Mouse (Mus musculus) liver, embryonic 13.5 days (tissue): ENCODE measurements around the gene Myadml2. TPM values are rescaled to one million over a fixed set of nuclear protein-coding genes. Genes with fewer than 3 reads are reported as not detected.

ENCODE experiments used
- ATAC-seq: fragments of 200-750 bp; cut with Nextera tagmentation; 2 replicates; pipeline ENCODE4 v1.8.0; 2017; ENCODE audit warnings: low read depth, mild to moderate bottlenecking, moderate number of reproducible peaks, moderate library complexity
- DNase-seq: peaks from one replicate; pipeline ENCODE4 v3.0.0; 2022
- H3K27ac ChIP-seq: fragments of 300-500 bp; sonication (generic); 2 replicates; pipeline ENCODE4 v1.5.1; 2015; ENCODE audit warnings: moderate library complexity, mild to moderate bottlenecking, inconsistent platforms
- H3K27me3 ChIP-seq: fragments of 300-500 bp; sonication (generic); 2 replicates; pipeline ENCODE4 v1.6.1; 2015; ENCODE audit warnings: mild to moderate bottlenecking, inconsistent platforms
- H3K36me3 ChIP-seq: fragments of 300-500 bp; sonication (generic); 2 replicates; pipeline ENCODE4 v1.6.1; 2015; ENCODE audit warnings: mild to moderate bottlenecking, inconsistent platforms
- H3K4me1 ChIP-seq: fragments of 300-500 bp; sonication (generic); replicated peaks from 2 replicates; pipeline ENCODE4 v1.6.1; 2015; ENCODE audit warnings: inconsistent platforms
- H3K4me2 ChIP-seq: fragments of 300-500 bp; sonication (generic); 2 replicates; pipeline ENCODE4 v1.6.1; 2015; ENCODE audit warnings: inconsistent platforms, mild to moderate bottlenecking, moderate library complexity
- H3K4me3 ChIP-seq: fragments of 300-500 bp; sonication (generic); replicated peaks from 2 replicates; pipeline ENCODE4 v1.5.1; 2015; ENCODE audit warnings: mild to moderate bottlenecking, inconsistent platforms
- H3K9ac ChIP-seq: fragments of 300-500 bp; sonication (generic); 2 replicates; pipeline ENCODE4 v1.6.1; 2015; ENCODE audit warnings: mild to moderate bottlenecking, inconsistent platforms
- H3K9me3 ChIP-seq: fragments of 300-500 bp; sonication (generic); replicated peaks from 2 replicates; pipeline ENCODE4 v1.6.1; 2016; ENCODE audit warnings: inconsistent platforms
- WGBS: fragments of 180-500 bp; shearing (Covaris S2); methylation state at CpG from one replicate; pipeline ENCODE4 v1.1.7; 2015; ENCODE audit not compliant: insufficient replicate concordance; 5-methylcytosine and 5-hydroxymethylcytosine counted together
- polyA plus RNA-seq: library from polyadenylated mRNA; unstranded; fragments of >200 nt; fragmentation: Nextera tagmentation; extraction: Ambion mirVana; gene quantifications from 2 replicates; pipeline ENCODE4 v1.2.1, GENCODE M21; 2015

The Myadml2 gene
- polyA plus RNA-seq, 1 experiment from 2014 or later, result not detected

- H3K4me3 ChIP-seq, result peak overlapping the region; percentile 91
These were observed 19.2 kb downstream of the Myadml2 start for GRCm38 (mm10) chr11:120628601-120629340.

DNA sequence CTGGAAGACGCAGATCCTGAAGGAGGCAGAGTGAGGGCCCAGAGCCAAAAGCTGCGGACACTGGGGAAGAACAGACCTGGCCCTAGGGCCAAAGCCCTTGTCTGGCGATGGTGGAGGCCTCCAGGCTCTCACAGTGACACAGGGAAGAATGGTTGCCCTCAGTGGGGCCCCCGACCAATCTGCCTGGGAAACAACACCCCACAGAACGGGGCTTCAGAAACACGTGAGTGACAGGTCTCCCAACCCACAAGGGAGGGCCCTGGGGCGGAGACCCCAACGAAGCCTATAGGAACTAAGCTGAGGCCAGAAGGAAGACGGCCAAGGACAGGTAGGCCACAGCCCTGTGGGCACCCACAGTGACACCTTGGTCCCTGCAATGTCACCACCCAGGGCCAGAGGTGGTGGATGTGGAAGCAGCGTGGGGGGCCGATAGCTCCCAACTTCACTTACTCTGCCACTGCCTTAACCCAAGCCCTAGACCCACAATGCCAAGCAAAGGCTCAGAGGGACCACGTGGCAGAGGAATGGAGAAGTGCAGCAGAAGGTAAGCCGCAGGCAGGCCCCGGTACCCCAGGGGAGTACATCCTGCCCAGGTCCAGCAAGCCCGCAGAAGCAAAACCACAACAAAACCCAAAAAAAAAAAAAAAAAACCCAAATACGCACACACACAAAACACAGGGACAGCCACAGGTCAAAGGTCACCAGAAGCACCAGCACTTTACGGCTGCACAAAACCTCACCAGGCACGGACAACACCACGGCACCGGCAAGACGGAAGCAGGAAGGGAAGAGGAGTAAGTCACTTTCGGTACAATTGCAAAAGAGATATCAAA, 20.3 kb downstream of the Myadml2 start:
- DNase-seq (no peak), ATAC-seq (no peak)
- Histone ChIP-seq H3K27ac (peak overlapping the region; percentile 97), H3K4me3 (peak overlapping the region; percentile 29), H3K9me3 (no peaks in the 10 kb centered on the region), H3K9ac (peak overlapping the region; percentile 56), H3K4me2 (peak overlapping the region; percentile 50), H3K36me3 (peaks cover 46% of the 10 kb centered on the region), H3K27me3 (no peaks in the 10 kb centered on the region), H3K4me1 (peaks cover 89% of the 10 kb centered on the region)
- WGBS, result 37% methylated on average over 22 of the region's 22 CpGs

More at GRCm38 (mm10) chr11:120628601-120629340, 19.2 kb downstream of the Myadml2 start:
- peak overlapping the region; percentile 100 for H3K27ac ChIP-seq
- H3K9ac ChIP-seq, result peak overlapping the region; percentile 99
- H3K4me1 ChIP-seq, result peaks cover 80% of the 10 kb centered on the region
- ATAC-seq (no peak), DNase-seq (no peak)
- no peaks in the 10 kb centered on the region for H3K9me3 ChIP-seq
- H3K27me3 ChIP-seq, result no peaks in the 10 kb centered on the region
- peak overlapping the region; percentile 85 for H3K4me2 ChIP-seq
- 82% methylated on average over 23 of the region's 23 CpGs for WGBS
- H3K36me3 ChIP-seq, result peaks cover 35% of the 10 kb centered on the region

- ATAC-seq (no peak), DNase-seq (no peak)
- Histone ChIP-seq H3K4me3 (no peak overlapping the region; the same call in 1 of the 2 replicates), H3K4me1 (peaks cover 88% of the 10 kb centered on the region), H3K27ac (peak overlapping the region; percentile 97), H3K4me2 (peak overlapping the region; percentile 50), H3K9me3 (no peaks in the 10 kb centered on the region), H3K27me3 (no peaks in the 10 kb centered on the region), H3K36me3 (peaks cover 53% of the 10 kb centered on the region), H3K9ac (peak overlapping the region; percentile 56)
- WGBS, result 84% methylated on average over 11 of the region's 11 CpGs
These were observed 21.0 kb downstream of the Myadml2 start for GRCm38 (mm10) chr11:120626785-120627467.

- Histone ChIP-seq H3K36me3 (peaks cover 70% of the 10 kb centered on the region), H3K4me2 (peak within 1 kb of the TSS; percentile 94), H3K27ac (peak within 1 kb of the TSS; percentile 97), H3K4me1 (peaks cover 71% of the 10 kb centered on the region), H3K9me3 (no peaks in the 10 kb centered on the region), H3K9ac (peak within 1 kb of the TSS; percentile 99), H3K4me3 (peak within 1 kb of the TSS; percentile 100), H3K27me3 (no peaks in the 10 kb centered on the region)
- DNase-seq (no peak), ATAC-seq (no peak)
- 8% methylated on average over 5 of the region's 5 CpGs for WGBS
These were observed 22.7 kb downstream of the Myadml2 start, which contains the start of gene Sirt7 for GRCm38 (mm10) chr11:120625152-120625775. Gene Sirt7, minus strand, starts transcription at chr11:120625240.

GRCm38 (mm10) chr11:120624680-120625111, 23.3 kb downstream of the Myadml2 start:
- peak overlapping the region; percentile 100 for H3K4me3 ChIP-seq
- H3K36me3 ChIP-seq, result peaks cover 76% of the 10 kb centered on the region
- peak overlapping the region; percentile 97 for H3K27ac ChIP-seq
- under 1% methylated on average over 53 of the region's 53 CpGs for WGBS
- peak overlapping the region; percentile 99 for H3K9ac ChIP-seq
- peak; percentile 77 for DNase-seq
- no peaks in the 10 kb centered on the region for H3K9me3 ChIP-seq
- H3K4me2 ChIP-seq, result peak overlapping the region; percentile 94
- ATAC-seq, result peak; percentile 66
- H3K4me1 ChIP-seq, result peaks cover 66% of the 10 kb centered on the region
- H3K27me3 ChIP-seq, result no peaks in the 10 kb centered on the region

- peak overlapping the region; percentile 100 for H3K4me3 ChIP-seq
- DNase-seq, result peak; percentile 70
- 10% methylated on average over 30 of the region's 30 CpGs for WGBS
- ATAC-seq, result peak; percentile 81
- peak overlapping the region; percentile 94 for H3K4me2 ChIP-seq
- no peaks in the 10 kb centered on the region for H3K27me3 ChIP-seq
- no peaks in the 10 kb centered on the region for H3K9me3 ChIP-seq
- H3K27ac ChIP-seq, result peak overlapping the region; percentile 97
- H3K4me1 ChIP-seq, result peaks cover 60% of the 10 kb centered on the region
- peaks cover 75% of the 10 kb centered on the region for H3K36me3 ChIP-seq
- H3K9ac ChIP-seq, result peak overlapping the region; percentile 99
These were observed 23.8 kb downstream of the Myadml2 start for GRCm38 (mm10) chr11:120623961-120624679.

- ATAC-seq (no peak), DNase-seq (no peak)
- H3K36me3 ChIP-seq, result peaks cover 77% of the 10 kb centered on the region
- H3K4me2 ChIP-seq, result peak overlapping the region; percentile 94; the same call in 1 of the 2 replicates
- 0 out of 2 replicates have a peak overlapping the region, but pooled peaks have one; percentile 99 for H3K9ac ChIP-seq
- WGBS, result 90% methylated on average over 6 of the region's 6 CpGs
- H3K27me3 ChIP-seq, result no peaks in the 10 kb centered on the region
- H3K4me1 ChIP-seq, result peaks cover 58% of the 10 kb centered on the region
- no peak overlapping the region for H3K27ac ChIP-seq
- no peaks in the 10 kb centered on the region for H3K9me3 ChIP-seq
- no peak overlapping the region for H3K4me3 ChIP-seq
These were observed 25.2 kb downstream of the Myadml2 start for GRCm38 (mm10) chr11:120622805-120623204.

DNA sequence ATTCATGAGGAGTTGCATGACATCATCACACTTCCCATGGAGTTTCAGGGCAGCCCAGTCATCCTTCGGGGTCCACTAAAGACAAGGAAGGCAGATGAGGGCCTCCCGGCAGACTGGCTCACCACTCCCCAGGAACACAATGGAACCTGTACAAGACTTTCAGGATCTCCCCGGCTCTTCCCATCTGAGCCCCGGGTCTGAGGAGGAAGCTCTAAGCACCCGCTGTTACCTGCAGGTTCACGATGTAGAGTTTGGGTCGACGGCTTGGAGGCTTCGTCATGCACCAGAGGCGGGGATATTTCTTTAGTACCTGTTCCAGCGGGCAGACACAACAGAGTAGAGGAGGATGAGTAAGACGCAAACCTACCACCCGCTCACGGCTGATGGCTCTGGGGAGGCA, 27.8 kb downstream of the Myadml2 start:
- no peak overlapping the region for H3K9ac ChIP-seq
- H3K36me3 ChIP-seq, result peaks cover 66% of the 10 kb centered on the region

GRCm38 (mm10) chr11:120618619-120619535, 29.1 kb downstream of the Myadml2 start:
- ATAC-seq (no peak), DNase-seq (no peak)
- H3K9me3 ChIP-seq, result no peaks in the 10 kb centered on the region
- peak overlapping the region; percentile 80; the same call in 1 of the 2 replicates for H3K4me3 ChIP-seq
- peaks cover 49% of the 10 kb centered on the region for H3K4me1 ChIP-seq
- 91% methylated on average over 25 of the region's 25 CpGs for WGBS
- H3K27me3 ChIP-seq, result no peaks in the 10 kb centered on the region
- peak overlapping the region; percentile 89 for H3K27ac ChIP-seq
- peak overlapping the region; percentile 88; the same call in 1 of the 2 replicates for H3K9ac ChIP-seq
- peaks cover 79% of the 10 kb centered on the region for H3K36me3 ChIP-seq
- peak overlapping the region; percentile 90 for H3K4me2 ChIP-seq

More for the DNA sequence above, 27.8 kb downstream of the Myadml2 start:
- Histone ChIP-seq H3K27ac (no peak overlapping the region), H3K4me3 (no peak overlapping the region), H3K4me1 (peaks cover 53% of the 10 kb centered on the region), H3K9me3 (no peaks in the 10 kb centered on the region), H3K27me3 (no peaks in the 10 kb centered on the region), H3K4me2 (no peak overlapping the region)
- WGBS, result 91% methylated on average over 14 of the region's 14 CpGs
- no peak for DNase-seq
- ATAC-seq, result no peak
